Mouse (Mus musculus) gastrocnemius, postnatal 4 days (tissue): ENCODE data around the gene Tmprss15. TPM values are rescaled to one million over a fixed set of nuclear protein-coding genes. Genes with fewer than 3 reads are reported as not detected.
A peak's percentile ranks its signal among the peaks of the same experiment; 100 is the strongest.

Experiments used
- DNase-seq, 2 experiments: peaks; one replicate each; pipeline ENCODE4 v3.0.0; 2021 to 2022; ENCODE audit warnings: low spot score in 2 of 2, mixed read lengths in 2 of 2
- long read RNA-seq, 2 experiments: library from polyadenylated mRNA; stranded (forward); transcript quantifications; one replicate each; pipeline ENCODE4 v2.0.0; 2021
- total RNA-seq, 2 experiments: library from RNA; stranded (reverse); gene quantifications; 2 replicates each; pipeline ENCODE4 v1.2.3; 2021

The Tmprss15 gene
- total RNA-seq, result not detected
- long read RNA-seq, experiment 1, result 0 reads
- long read RNA-seq, experiment 2, result 0 reads

- no peak for DNase-seq
These were observed at the start of gene Tmprss15 for GRCm38 (mm10) chr16:79090997-79091396. Gene Tmprss15, minus strand, starts transcription at chr16:79091097.

- no peak for DNase-seq
These were observed 24.0 kb upstream of the Tmprss15 start for GRCm38 (mm10) chr16:79114879-79115278.

- no peak for DNase-seq
These were observed 18.6 kb upstream of the Tmprss15 start for GRCm38 (mm10) chr16:79109516-79109915.

GRCm38 (mm10) chr16:79108969-79109368, 18.1 kb upstream of the Tmprss15 start:
- no peak for DNase-seq

GRCm38 (mm10) chr16:79100325-79100724, 9.4 kb upstream of the Tmprss15 start:
- DNase-seq, result no peak

- DNase-seq, result no peak
These were observed 7.4 kb upstream of the Tmprss15 start for GRCm38 (mm10) chr16:79098321-79098720.

- no peak for DNase-seq
These were observed 4.3 kb downstream of the Tmprss15 start for GRCm38 (mm10) chr16:79086550-79086949.

GRCm38 (mm10) chr16:79063848-79064247, 27.0 kb downstream of the Tmprss15 start:
- DNase-seq, result no peak

- peak in 1 of 2 experiments; percentile 28 for DNase-seq
These were observed 31.9 kb downstream of the Tmprss15 start for GRCm38 (mm10) chr16:79058775-79059558.

GRCm38 (mm10) chr16:79032593-79032992, 58.3 kb downstream of the Tmprss15 start:
- DNase-seq, result no peak

- no peak for DNase-seq
These were observed 88.1 kb downstream of the Tmprss15 start for GRCm38 (mm10) chr16:79002812-79003211.

GRCm38 (mm10) chr16:79001679-79002078, 89.2 kb downstream of the Tmprss15 start:
- no peak for DNase-seq

- DNase-seq, result no peak
These were observed 114.5 kb downstream of the Tmprss15 start for GRCm38 (mm10) chr16:78976384-78976783.

- DNase-seq, result no peak
These were observed 116.8 kb downstream of the Tmprss15 start for GRCm38 (mm10) chr16:78974099-78974498.

- no peak for DNase-seq
These were observed 121.7 kb downstream of the Tmprss15 start for GRCm38 (mm10) chr16:78969091-78969731.

- DNase-seq, result no peak
These were observed 133.5 kb downstream of the Tmprss15 start for GRCm38 (mm10) chr16:78957434-78957833.

- no peak for DNase-seq
These were observed 140.5 kb downstream of the Tmprss15 start for GRCm38 (mm10) chr16:78950359-78950758.

GRCm38 (mm10) chr16:78937755-78938154, 153.1 kb downstream of the Tmprss15 start:
- DNase-seq, result peak in 1 of 2 experiments; percentile 16

GRCm38 (mm10) chr16:78934298-78934697, 156.6 kb downstream of the Tmprss15 start:
- no peak for DNase-seq

- peak in 1 of 2 experiments; percentile 12 for DNase-seq
These were observed 159.4 kb downstream of the Tmprss15 start for GRCm38 (mm10) chr16:78931287-78932025.

- peak; percentile 22 to 38 for DNase-seq
These were observed 160.3 kb downstream of the Tmprss15 start, which contains the start of gene Chodl for GRCm38 (mm10) chr16:78930382-78931286. Gene Chodl, plus strand, starts transcription at chr16:78930948.
